Comparison of ENCODE assay signal across 12 mouse cellular contexts in genomic region chr17:27146323-27146923, GRCm38 (mm10). TPM values are rescaled to one million over a fixed set of nuclear protein-coding genes. Genes with fewer than 3 reads are reported as not detected.
DNase-seq lines count a peak whose midpoint lies in the region; ATAC-seq and TF ChIP-seq lines count a peak whose summit lies in the region.
"Had no signal": no experiment of that assay in that cellular context is flagged by ENCODE, and none has a peak within 500 bp of the region (broad histone marks: within the 10 kb centered on the region; RNA-seq: fewer than 3 reads in every experiment).

No protein-coding gene starts in this region.

- H3K9ac ChIP-seq in limb, embryonic 13.5 days: no peak overlapping the region
- H3K9ac ChIP-seq in lung, postnatal 0 days (replicated peaks; ENCODE audit: low read depth): no peak overlapping the region
- H3K9ac ChIP-seq: hindbrain, embryonic 13.5 days; midbrain, embryonic 15.5 days had no signal

- no peak overlapping the region for H3K4me3 ChIP-seq in layer of hippocampus, adult 2 months
- H3K4me3 ChIP-seq in limb, embryonic 13.5 days: no peak overlapping the region
- no peak overlapping the region for H3K4me3 ChIP-seq in lung, postnatal 0 days (ENCODE audit: low read depth, low read length)
- H3K4me3 ChIP-seq: hindbrain, embryonic 13.5 days; midbrain, embryonic 15.5 days had no signal

- H3K4me2 ChIP-seq in limb, embryonic 13.5 days (replicated peaks): peak overlapping the region; percentile 19
- no peak overlapping the region for H3K4me2 ChIP-seq in lung, postnatal 0 days (replicated peaks; ENCODE audit: low read depth, low read length)
- H3K4me2 ChIP-seq: hindbrain, embryonic 13.5 days; midbrain, embryonic 15.5 days had no signal

- peak overlapping the region; percentile 39; the same call in 1 of the 2 replicates for H3K27ac ChIP-seq in layer of hippocampus, adult 2 months
- H3K27ac ChIP-seq in limb, embryonic 13.5 days: no peak overlapping the region
- no peak overlapping the region for H3K27ac ChIP-seq in lung, postnatal 0 days (ENCODE audit: low read length)
- H3K27ac ChIP-seq: hindbrain, embryonic 13.5 days; midbrain, embryonic 15.5 days had no signal

- H3K9me3 ChIP-seq in limb, embryonic 13.5 days: no peaks in the 10 kb centered on the region
- H3K9me3 ChIP-seq in lung, postnatal 0 days (ENCODE audit: low read length): no peaks in the 10 kb centered on the region
- H3K9me3 ChIP-seq: hindbrain, embryonic 13.5 days; midbrain, embryonic 15.5 days had no signal

- peak; percentile 38 for DNase-seq in embryo, embryonic 10 days (ENCODE audit: low spot score)
- DNase-seq in embryo, embryonic 9.5 days (ENCODE audit: extremely low spot score): no peak
- no peak for DNase-seq in layer of hippocampus, adult 2 months (ENCODE audit: low spot score in 2 of 2)
- DNase-seq in layer of hippocampus, postnatal 36 days: no peak
- DNase-seq in lung, postnatal 0 days (ENCODE audit: low spot score): no peak
- no peak for DNase-seq in left cerebral cortex, postnatal 4 days
- no peak for DNase-seq in cerebellum, adult 18-20 months
- DNase-seq: cerebellum, adult 8-10 months; lung, adult 2 months had no signal

- WGBS in limb, embryonic 13.5 days: 4% methylated on average over 8 of the region's 8 CpGs
- WGBS in lung, postnatal 0 days: 13% methylated on average over 8 of the region's 8 CpGs

- TF ChIP-seq EP300 in lung, postnatal 0 days (IDR thresholded peaks at IDR 0.05): no peak

- no peak for TF ChIP-seq CTCF in layer of hippocampus, adult 2 months (conservative IDR thresholded peaks at IDR 0.05)
- no peak for TF ChIP-seq CTCF in lung, postnatal 0 days (IDR thresholded peaks at IDR 0.05)

- intact Hi-C loops in left cerebral cortex, postnatal 4 days (cut with DNase I): no loop called here

- no peaks in the 10 kb centered on the region for H3K36me3 ChIP-seq in limb, embryonic 13.5 days
- H3K36me3 ChIP-seq in lung, postnatal 0 days (ENCODE audit: insufficient read depth, low read length): no peaks in the 10 kb centered on the region
- H3K36me3 ChIP-seq: hindbrain, embryonic 13.5 days; midbrain, embryonic 15.5 days had no signal

- ATAC-seq in limb, embryonic 13.5 days (ENCODE audit: low FRiP score, low read depth): no peak
- no peak for ATAC-seq in lung, postnatal 0 days
- ATAC-seq: midbrain, embryonic 15.5 days had no signal

- peaks cover 71% of the 10 kb centered on the region for H3K4me1 ChIP-seq in limb, embryonic 13.5 days
- no peaks in the 10 kb centered on the region for H3K4me1 ChIP-seq in lung, postnatal 0 days (ENCODE audit: insufficient read depth, low read depth, low read length)

- no peaks in the 10 kb centered on the region; the same call in 1 of the 2 replicates for H3K27me3 ChIP-seq in limb, embryonic 13.5 days
- no peaks in the 10 kb centered on the region for H3K27me3 ChIP-seq in lung, postnatal 0 days (replicated peaks; ENCODE audit: insufficient read depth, low read length)
- H3K27me3 ChIP-seq: hindbrain, embryonic 13.5 days; midbrain, embryonic 15.5 days had no signal

RNA-seq across cellular contexts. Expression of gene Uqcc2, which starts 12.7 kb away (rescaled TPM):
- 100 to 1,000 TPM; 182 to 220 TPM for total RNA-seq in layer of hippocampus, adult 2 months (2021)
- 100 to 1,000 TPM; 205 to 207 TPM for total RNA-seq in layer of hippocampus, postnatal 36 days (2021)
- 329 and 338 TPM in 2 replicates for polyA plus RNA-seq in limb, embryonic 13.5 days (2015; fragmentation: Nextera tagmentation; extraction: Ambion mirVana)
- 155 and 176 TPM in 2 replicates for polyA plus RNA-seq in lung, postnatal 0 days (2015; fragmentation: Nextera tagmentation; extraction: Ambion mirVana)
- total RNA-seq in left cerebral cortex, postnatal 4 days (2021): 100 to 1,000 TPM; 170 to 186 TPM

RNA-seq across cellular contexts. Expression of gene Ip6k3, which starts 21.2 kb away (rescaled TPM):
- total RNA-seq in layer of hippocampus, adult 2 months (2021): under 1 TPM; 0.15 to 0.20 TPM
- total RNA-seq in layer of hippocampus, postnatal 36 days (2021): under 1 TPM in 1 of 2 experiments, not detected in 1; 0.27 TPM
- polyA plus RNA-seq in limb, embryonic 13.5 days (2015; fragmentation: Nextera tagmentation; extraction: Ambion mirVana): 0.38 and 0.55 TPM in 2 replicates
- polyA plus RNA-seq in lung, postnatal 0 days (2015; fragmentation: Nextera tagmentation; extraction: Ambion mirVana): 0.75 and 0.91 TPM in 2 replicates
- not detected for total RNA-seq in left cerebral cortex, postnatal 4 days (2021)

RNA-seq across cellular contexts. Expression of gene Lemd2, which starts 57.8 kb away (rescaled TPM):
- 10 to 100 TPM; 44.6 to 44.7 TPM for total RNA-seq in layer of hippocampus, adult 2 months (2021)
- 10 to 100 TPM; 44.5 to 46.8 TPM for total RNA-seq in layer of hippocampus, postnatal 36 days (2021)
- polyA plus RNA-seq in limb, embryonic 13.5 days (2015; fragmentation: Nextera tagmentation; extraction: Ambion mirVana): 18.6 and 18.8 TPM in 2 replicates
- polyA plus RNA-seq in lung, postnatal 0 days (2015; fragmentation: Nextera tagmentation; extraction: Ambion mirVana): 13.2 and 13.9 TPM in 2 replicates
- total RNA-seq in left cerebral cortex, postnatal 4 days (2021): 10 to 100 TPM; 64.7 to 67.8 TPM
